Mouse (Mus musculus): ENCODE results near the gene Scarf1. TPM values are rescaled to one million over a fixed set of nuclear protein-coding genes. Genes with fewer than 3 reads are reported as not detected.

Scarf1 gene
- polyA plus RNA-seq, 2 experiments, result 1.1 to 2.4 TPM

DNA sequence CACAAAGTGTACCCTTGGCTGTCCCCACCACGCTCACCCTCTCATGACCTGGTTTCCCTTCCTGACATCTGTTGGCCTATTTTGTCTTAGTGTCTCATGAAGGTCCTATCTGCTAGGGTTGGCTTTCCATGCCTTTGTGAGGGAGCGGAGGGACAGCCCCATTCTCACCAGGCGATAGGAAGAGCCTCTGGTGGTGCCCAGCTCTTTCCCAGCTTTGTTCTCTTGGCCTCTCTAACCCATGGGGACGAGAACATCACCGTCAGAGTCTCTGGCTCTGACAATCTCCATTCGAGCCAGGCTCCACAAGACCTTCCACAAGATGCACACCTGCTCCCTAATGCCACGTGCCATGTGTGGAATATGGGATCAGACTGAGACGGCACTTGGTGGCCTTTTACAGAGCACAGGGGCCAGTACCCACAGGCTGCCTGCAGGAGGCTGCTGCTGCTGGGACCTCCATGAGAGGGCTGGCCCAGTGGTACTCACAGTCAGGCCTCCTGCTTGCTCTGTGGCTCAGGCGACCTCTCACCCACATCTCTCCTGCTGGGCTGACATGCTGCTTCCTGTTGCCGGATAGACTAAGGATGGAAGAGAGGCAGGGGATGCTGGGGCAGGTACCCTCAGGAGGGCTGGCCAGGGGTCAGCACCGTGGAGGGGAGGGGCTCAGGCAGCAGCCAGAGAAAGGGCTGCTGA, 24.3 kb downstream of the Scarf1 start:
- H3K9me3 ChIP-seq (ENCODE audit: control insufficient read depth, low read length), result no peaks in the 10 kb centered on the region
- TF ChIP-seq CTCF (IDR thresholded peaks at IDR 0.05; ENCODE audit: low read depth) (peak; percentile 6; the same call in 1 of the 2 replicates), EP300 (IDR thresholded peaks at IDR 0.05; ENCODE audit: low read depth) (no peak)
- ATAC-seq (ENCODE audit: insufficient read depth) (peak; percentile 16; the same call in 1 of the 2 replicates), DNase-seq (ENCODE audit: low read depth in 3 of 3, low spot score in 3 of 3) (no peak)
- H3K9ac ChIP-seq (replicated peaks), result no peak overlapping the region
- 54% methylated on average over 11 of the region's 11 CpGs for WGBS (ENCODE audit: insufficient replicate concordance)
- H3K36me3 ChIP-seq (replicated peaks; ENCODE audit: control insufficient read depth, insufficient read depth, low read depth), result no peaks in the 10 kb centered on the region
- H3K27me3 ChIP-seq (ENCODE audit: control insufficient read depth, insufficient read depth, low read length), result peaks cover 2% of the 10 kb centered on the region; the same call in 1 of the 2 replicates
- no peak overlapping the region for H3K4me2 ChIP-seq (ENCODE audit: low read depth)
- H3K27ac ChIP-seq, result no peak overlapping the region
- H3K4me1 ChIP-seq (replicated peaks; ENCODE audit: control insufficient read depth in 2 of 2, insufficient read depth in 2 of 2, low read length in 1 of 2), result peaks cover 5 to 27% of the 10 kb centered on the region in 2 experiments
- H3K4me3 ChIP-seq (ENCODE audit: insufficient read depth in 1 of 2, low read depth in 2 of 2, low read length in 2 of 2), result no peak overlapping the region

DNA sequence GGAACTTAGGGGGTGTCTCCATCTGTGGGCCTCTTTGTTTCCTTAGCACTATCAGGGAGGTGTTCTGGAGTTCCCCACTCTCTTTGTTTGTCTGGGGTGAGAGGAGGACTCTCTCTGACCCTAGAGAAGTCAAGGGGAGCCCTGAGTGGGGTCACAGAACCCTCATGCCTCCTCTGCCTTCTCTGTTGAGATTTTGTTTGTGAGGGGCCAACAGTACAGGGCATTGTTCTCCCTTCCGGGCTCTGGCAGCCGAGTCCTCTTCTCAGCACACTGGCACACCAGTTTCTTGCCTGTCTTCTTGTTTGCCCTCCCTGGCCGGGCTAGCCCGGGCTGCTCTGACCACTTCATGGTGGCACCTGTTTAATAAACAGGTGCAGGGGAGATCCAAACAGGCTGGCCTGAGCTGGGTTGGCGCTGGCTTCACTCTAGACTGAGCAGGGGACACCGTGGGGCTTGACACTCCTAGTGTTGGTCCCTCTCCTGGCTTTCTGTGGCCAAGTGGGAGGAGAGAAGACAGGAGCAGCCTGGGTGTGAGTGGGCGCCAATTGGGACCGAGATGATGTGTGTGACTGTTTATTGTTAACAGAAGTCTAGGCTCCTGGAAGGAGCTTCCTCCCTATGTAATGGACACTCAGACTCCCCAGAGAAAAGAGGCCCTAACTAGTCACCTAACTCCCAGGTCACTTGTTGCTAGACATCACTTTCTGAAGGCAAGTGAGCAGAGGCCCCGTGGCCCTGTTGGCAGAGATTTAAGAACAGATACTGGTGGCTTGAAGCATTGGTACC, 25.0 kb downstream of the Scarf1 start:
- Histone ChIP-seq H3K9me3 (ENCODE audit: control insufficient read depth, low read length) (no peaks in the 10 kb centered on the region), H3K4me2 (ENCODE audit: low read depth) (no peak overlapping the region), H3K36me3 (replicated peaks; ENCODE audit: control insufficient read depth, insufficient read depth, low read depth) (no peaks in the 10 kb centered on the region), H3K4me3 (ENCODE audit: insufficient read depth in 1 of 2, low read depth in 2 of 2, low read length in 2 of 2) (no peak overlapping the region), H3K9ac (replicated peaks) (no peak overlapping the region), H3K27ac (no peak overlapping the region), H3K27me3 (ENCODE audit: control insufficient read depth, insufficient read depth, low read length) (peaks cover under 1% of the 10 kb centered on the region; the same call in 1 of the 2 replicates), H3K4me1 (replicated peaks; ENCODE audit: control insufficient read depth in 2 of 2, insufficient read depth in 2 of 2, low read length in 1 of 2) (peaks cover 5 to 26% of the 10 kb centered on the region in 2 experiments)
- TF ChIP-seq EP300 (IDR thresholded peaks at IDR 0.05; ENCODE audit: low read depth) (no peak), CTCF (IDR thresholded peaks at IDR 0.05; ENCODE audit: low read depth) (no peak)
- WGBS (ENCODE audit: insufficient replicate concordance), result 59% methylated on average over 9 of the region's 9 CpGs
- no peak for ATAC-seq (ENCODE audit: insufficient read depth)
- no peak for DNase-seq (ENCODE audit: low read depth in 3 of 3, low spot score in 3 of 3)

DNA sequence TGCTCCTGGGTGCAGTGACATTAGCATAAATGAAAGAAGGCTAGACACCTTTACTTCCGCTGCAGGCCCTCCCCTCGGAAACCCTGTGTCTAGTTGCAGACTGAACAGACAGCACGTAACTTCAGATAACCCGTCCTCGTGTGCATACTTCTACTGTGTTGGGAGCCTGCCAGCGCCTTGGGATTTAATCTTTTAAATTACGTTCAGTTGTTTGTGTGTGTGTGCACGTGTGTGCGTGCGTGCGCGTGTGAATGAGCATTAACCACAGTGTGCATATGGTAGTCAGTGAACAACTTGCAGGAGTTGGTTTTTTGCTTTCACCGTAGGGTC, 25.6 kb downstream of the Scarf1 start:
- no peak for ATAC-seq (ENCODE audit: insufficient read depth)
- H3K9me3 ChIP-seq (ENCODE audit: control insufficient read depth, low read length), result no peaks in the 10 kb centered on the region
- no peak overlapping the region for H3K4me3 ChIP-seq (ENCODE audit: insufficient read depth in 1 of 2, low read depth in 2 of 2, low read length in 2 of 2)
- WGBS (ENCODE audit: insufficient replicate concordance), result 68% methylated on average over 13 of the region's 13 CpGs
- H3K27ac ChIP-seq, result no peak overlapping the region
- no peak overlapping the region for H3K9ac ChIP-seq (replicated peaks)
- no peak overlapping the region for H3K4me2 ChIP-seq (ENCODE audit: low read depth)
- TF ChIP-seq CTCF (IDR thresholded peaks at IDR 0.05; ENCODE audit: low read depth), result no peak
- TF ChIP-seq EP300 (IDR thresholded peaks at IDR 0.05; ENCODE audit: low read depth), result no peak
- H3K4me1 ChIP-seq (replicated peaks; ENCODE audit: control insufficient read depth in 2 of 2, insufficient read depth in 2 of 2, low read length in 1 of 2), result peaks cover 5 to 26% of the 10 kb centered on the region in 2 experiments
- DNase-seq (ENCODE audit: low read depth in 3 of 3, low spot score in 3 of 3), result no peak
- no peaks in the 10 kb centered on the region for H3K36me3 ChIP-seq (replicated peaks; ENCODE audit: control insufficient read depth, insufficient read depth, low read depth)
- no peaks in the 10 kb centered on the region for H3K27me3 ChIP-seq (ENCODE audit: control insufficient read depth, insufficient read depth, low read length)

DNA sequence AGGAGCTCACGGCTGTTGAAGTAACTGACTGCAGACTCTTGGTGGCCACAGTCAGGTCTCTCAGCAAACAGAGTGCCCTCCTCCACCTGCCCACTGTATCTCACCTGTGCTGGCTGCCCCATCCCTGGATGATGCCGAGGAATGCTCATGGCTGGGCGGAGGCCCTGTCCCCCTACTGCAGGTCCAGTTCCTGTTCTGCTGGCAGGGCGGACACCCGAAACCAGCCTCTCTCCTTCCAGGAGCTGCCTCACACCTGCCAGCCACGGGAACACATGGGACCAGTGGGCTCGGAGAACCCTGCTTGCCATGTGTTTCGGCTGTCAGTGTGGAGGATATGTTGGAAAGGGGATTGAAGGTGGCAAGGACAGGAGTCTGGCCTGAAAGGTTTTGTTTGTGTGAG, 26.9 kb downstream of the Scarf1 start:
- Histone ChIP-seq H3K4me2 (ENCODE audit: low read depth) (no peak overlapping the region), H3K27ac (no peak overlapping the region), H3K4me1 (replicated peaks; ENCODE audit: control insufficient read depth in 2 of 2, insufficient read depth in 2 of 2, low read length in 1 of 2) (peaks cover 3 to 20% of the 10 kb centered on the region in 2 experiments), H3K9ac (replicated peaks) (no peak overlapping the region), H3K36me3 (replicated peaks; ENCODE audit: control insufficient read depth, insufficient read depth, low read depth) (no peaks in the 10 kb centered on the region), H3K27me3 (ENCODE audit: control insufficient read depth, insufficient read depth, low read length) (no peaks in the 10 kb centered on the region), H3K9me3 (ENCODE audit: control insufficient read depth, low read length) (no peaks in the 10 kb centered on the region), H3K4me3 (ENCODE audit: insufficient read depth in 1 of 2, low read depth in 2 of 2, low read length in 2 of 2) (no peak overlapping the region)
- WGBS (ENCODE audit: insufficient replicate concordance), result 77% methylated on average over 8 of the region's 8 CpGs
- no peak for ATAC-seq (ENCODE audit: insufficient read depth)
- no peak for DNase-seq (ENCODE audit: low read depth in 3 of 3, low spot score in 3 of 3)
- no peak for TF ChIP-seq CTCF (IDR thresholded peaks at IDR 0.05; ENCODE audit: low read depth)
- no peak for TF ChIP-seq EP300 (IDR thresholded peaks at IDR 0.05; ENCODE audit: low read depth)

Measured in liver, embryonic 14.5 days (tissue).